Mouse (Mus musculus): ENCODE results near the gene Gcnt1.

DNA sequence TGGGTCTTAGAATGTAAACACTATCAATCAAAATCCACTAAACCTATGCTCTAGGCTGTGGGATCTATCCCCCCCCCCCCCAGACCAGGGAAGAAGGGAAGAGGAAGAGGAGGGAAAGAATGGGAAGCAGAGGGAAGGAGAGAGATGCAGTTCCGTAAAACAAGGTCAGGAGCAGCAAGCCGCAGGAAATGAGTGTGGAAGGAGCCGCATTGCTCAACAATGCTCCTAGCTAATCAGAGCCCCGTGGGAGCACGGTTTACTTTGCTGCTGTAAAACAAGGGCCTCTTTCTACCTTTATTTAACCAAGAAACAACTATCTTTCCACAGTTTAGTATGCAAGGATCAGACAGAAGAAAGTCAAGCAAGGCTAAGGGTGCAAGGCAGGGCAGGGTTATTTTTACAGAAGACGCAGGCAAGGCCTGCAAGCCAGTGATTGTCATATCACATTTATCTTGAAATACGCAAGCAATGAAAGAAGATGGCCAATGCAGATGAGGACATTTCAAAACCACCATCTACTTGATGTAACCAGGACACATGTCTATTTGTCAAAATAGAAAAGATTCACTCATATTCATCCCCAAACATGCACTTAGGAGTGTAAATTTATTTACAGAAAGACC lies 35.5 kb downstream of the Gcnt1 start:
- no peak for TF ChIP-seq CTCF (IDR thresholded peaks at IDR 0.05; ENCODE audit: borderline replicate concordance, insufficient read depth, low read depth, low read length)
- TF ChIP-seq POLR2A (IDR thresholded peaks at IDR 0.05; ENCODE audit: borderline replicate concordance, insufficient read depth, low read length) = no peak
